Mouse (Mus musculus) CH12.LX (cell line): Measurements from ENCODE around the gene Abat. TPM values are rescaled to one million over a fixed set of nuclear protein-coding genes. Genes with fewer than 3 reads are reported as not detected.

Source experiments
- DNase-seq: peaks from one replicate; pipeline ENCODE4 v3.0.0-alpha.2; 2013; ENCODE audit errors: extremely low read depth
- H3K27ac ChIP-seq: 2 replicates; pipeline ENCODE4 v1.5.1; 2012; ENCODE audit warnings: low read depth, mild to moderate bottlenecking, control low read depth, moderate library complexity; ENCODE audit not compliant: insufficient read depth
- H3K27me3 ChIP-seq: replicated peaks from 2 replicates; pipeline ENCODE3; 2012; ENCODE audit warnings: inconsistent platforms
- H3K36me3 ChIP-seq, 2 experiments: replicated peaks in 1 of 2; 2 replicates each; pipeline versions ENCODE3 to v1.6.1; 2012; ENCODE audit warnings: inconsistent platforms in 1 of 2, low read length in 1 of 2, mild to moderate bottlenecking in 1 of 2, mixed read lengths in 1 of 2, moderate library complexity in 1 of 2; ENCODE audit not compliant: control insufficient read depth in 1 of 2, insufficient read depth in 1 of 2
- H3K4me1 ChIP-seq, 2 experiments: 2 replicates each; pipeline ENCODE4 v1.6.1; 2012; ENCODE audit warnings: inconsistent platforms in 1 of 2, moderate library complexity in 1 of 2; ENCODE audit not compliant: insufficient read depth in 2 of 2, control insufficient read depth in 1 of 2
- H3K4me2 ChIP-seq: 2 replicates; pipeline ENCODE4 v1.6.1; 2012; ENCODE audit warnings: low read depth, mild to moderate bottlenecking, control low read depth; ENCODE audit not compliant: poor library complexity, insufficient read depth, severe bottlenecking
- H3K4me3 ChIP-seq, 3 experiments: fragments of 150-350 bp in 1 of 3; sonication (generic) in 1 of 3; replicated peaks in 1 of 3; 2 replicates each; pipeline versions ENCODE3 to v1.5.1; 2011 to 2012; ENCODE audit warnings: low read depth in 2 of 3, low read length in 2 of 3, mild to moderate bottlenecking in 2 of 3, moderate library complexity in 2 of 3, control low read depth in 1 of 3, improper control_type of control experiment in 1 of 3, inconsistent platforms in 1 of 3, mixed read lengths in 1 of 3; ENCODE audit not compliant: poor library complexity in 1 of 3
- H3K79me2 ChIP-seq: replicated peaks from 2 replicates; pipeline ENCODE4 v1.6.1; 2012; ENCODE audit warnings: mild to moderate bottlenecking, moderate library complexity; ENCODE audit not compliant: control insufficient read depth, poor library complexity, insufficient read depth, severe bottlenecking; ENCODE audit errors: extremely low read depth
- H3K9ac ChIP-seq: 2 replicates; pipeline ENCODE4 v1.6.1; 2012; ENCODE audit warnings: low read depth, mild to moderate bottlenecking, control low read depth, moderate library complexity; ENCODE audit not compliant: insufficient read depth
- H3K9me3 ChIP-seq: replicated peaks from 2 replicates; pipeline ENCODE3; 2012; ENCODE audit warnings: low read length, inconsistent platforms, mixed read lengths
- CHD1 ChIP-seq: IDR thresholded peaks from 2 replicates; pipeline ENCODE4 v1.6.1; 2012; ENCODE audit warnings: low read depth, low read length, improper control_type of control experiment, inconsistent platforms
- CTCF ChIP-seq, 2 experiments: IDR thresholded peaks in 1 of 2; conservative IDR thresholded peaks in 1 of 2; 2 replicates each; pipeline ENCODE4 v1.5.1; 2011 to 2012; ENCODE audit warnings: low read depth in 2 of 2, low read length in 2 of 2, improper control_type of control experiment in 1 of 2, inconsistent platforms in 1 of 2, mild to moderate bottlenecking in 1 of 2, moderate library complexity in 1 of 2
- E2F4 ChIP-seq: IDR thresholded peaks from 2 replicates; pipeline ENCODE4 v1.6.1; 2011; ENCODE audit warnings: low read depth, low read length, improper control_type of control experiment; ENCODE audit not compliant: insufficient replicate concordance
- ETS1 ChIP-seq: conservative IDR thresholded peaks from 2 replicates; pipeline ENCODE4 v1.6.1; 2012; ENCODE audit warnings: low read depth, mild to moderate bottlenecking, inconsistent platforms, low read length, improper control_type of control experiment, moderate library complexity
- GABPA ChIP-seq: IDR thresholded peaks from 2 replicates; pipeline ENCODE4 v1.6.1; 2012; ENCODE audit warnings: low read depth, low read length, improper control_type of control experiment, inconsistent platforms; ENCODE audit not compliant: insufficient replicate concordance
- JUN ChIP-seq: IDR thresholded peaks from 2 replicates; pipeline ENCODE4 v1.6.1; 2011; ENCODE audit warnings: low read depth, mild to moderate bottlenecking, low read length, improper control_type of control experiment, moderate library complexity; ENCODE audit not compliant: insufficient read depth
- MAFK ChIP-seq: IDR thresholded peaks from 2 replicates; pipeline ENCODE4 v1.6.1; 2011; ENCODE audit warnings: low read length, improper control_type of control experiment; ENCODE audit not compliant: insufficient replicate concordance
- MAX ChIP-seq: IDR thresholded peaks from 2 replicates; pipeline ENCODE4 v1.6.1; 2011; ENCODE audit warnings: low read length, improper control_type of control experiment
- MEF2A ChIP-seq: IDR thresholded peaks from 2 replicates; pipeline ENCODE4 v1.6.1; 2014; ENCODE audit warnings: low read depth, mild to moderate bottlenecking, inconsistent platforms, low read length, improper control_type of control experiment, borderline replicate concordance
- MXI1 ChIP-seq: IDR thresholded peaks from 2 replicates; pipeline ENCODE4 v1.6.1; 2011; ENCODE audit warnings: mild to moderate bottlenecking, low read depth, low read length, improper control_type of control experiment
- MYC ChIP-seq: IDR thresholded peaks from 2 replicates; pipeline ENCODE4 v1.6.1; 2011; ENCODE audit warnings: low read depth, mild to moderate bottlenecking, improper control_type of control experiment, low read length
- POLR2AphosphoS2 ChIP-seq: IDR thresholded peaks from 2 replicates; pipeline ENCODE4 v1.6.1; 2011; ENCODE audit warnings: low read depth, low read length, improper control_type of control experiment
- RAD21 ChIP-seq: IDR thresholded peaks from 2 replicates; pipeline ENCODE4 v1.6.1; 2011; ENCODE audit warnings: low read depth, mild to moderate bottlenecking, low read length, improper control_type of control experiment, moderate library complexity
- TBP ChIP-seq: conservative IDR thresholded peaks from 2 replicates; pipeline ENCODE4 v1.6.1; 2011; ENCODE audit warnings: low read depth, low read length, improper control_type of control experiment
- TCF12 ChIP-seq: IDR thresholded peaks from 2 replicates; pipeline ENCODE4 v1.6.1; 2014; ENCODE audit warnings: low read depth, mild to moderate bottlenecking, inconsistent platforms, low read length, improper control_type of control experiment
- UBTF ChIP-seq: IDR thresholded peaks from 2 replicates; pipeline ENCODE4 v1.6.1; 2012; ENCODE audit warnings: low read depth, mild to moderate bottlenecking, inconsistent platforms, low read length, improper control_type of control experiment, moderate library complexity
- ZC3H11A ChIP-seq: IDR thresholded peaks from 2 replicates; pipeline ENCODE4 v1.6.1; 2012; ENCODE audit warnings: low read depth, mild to moderate bottlenecking, inconsistent platforms, low read length, improper control_type of control experiment
- ZKSCAN1 ChIP-seq: IDR thresholded peaks from 2 replicates; pipeline ENCODE4 v1.6.1; 2012; ENCODE audit warnings: low read depth, inconsistent platforms, low read length, improper control_type of control experiment, borderline replicate concordance
- ZMIZ1 ChIP-seq: IDR thresholded peaks from 2 replicates; pipeline ENCODE4 v1.6.1; 2012; ENCODE audit warnings: low read depth, mild to moderate bottlenecking, inconsistent platforms, low read length, improper control_type of control experiment
- dilution Hi-C: fragments of 300-500 bp; cut with MboI; formaldehyde crosslinking; loops from 2 replicates; pipeline ENCODE4 v1.14.3; 2020; ENCODE audit warnings: low sequenced_read_pairs; ENCODE audit not compliant: extremely low pct_unique_long_range_greater_than_20kb, extremely low pct_ligation_motif_present
- in situ Hi-C: fragments of 300-500 bp; cut with MboI; formaldehyde crosslinking; loops from 3 replicates; pipeline ENCODE4 v1.14.3; 2019; ENCODE audit warnings: low sequenced_read_pairs, low pct_ligation_motif_present, low pct_unique_long_range_greater_than_20kb, mixed read lengths
- polyA plus RNA-seq: library from polyadenylated mRNA; unstranded; fragments of >175 nt; gene quantifications from 2 replicates; pipeline ENCODE4 v1.2.1, GENCODE M21; 2012; ENCODE audit warnings: low read depth; ENCODE audit not compliant: insufficient read length
- total RNA-seq, 2 experiments: library from RNA; depleted of rRNA; stranded (reverse); fragments of 300-350 nt in 1 of 2; fragments of >200 nt in 1 of 2; gene quantifications; 2 replicates each; pipeline ENCODE4 v1.2.3; 2012 to 2014

Gene Abat
- total and polyA plus RNA-seq, 3 experiments = 0.17 TPM; not detected in 2

- Histone ChIP-seq H3K79me2 (no peaks in the 10 kb centered on the region), H3K4me2 (no peak overlapping the region), H3K36me3 (no peaks in the 10 kb centered on the region), H3K4me1 (no peaks in the 10 kb centered on the region), H3K4me3 (no peak overlapping the region), H3K9ac (no peak overlapping the region), H3K27me3 (peaks cover 79% of the 10 kb centered on the region), H3K27ac (no peak overlapping the region), H3K9me3 (no peaks in the 10 kb centered on the region)
- in situ Hi-C loops = no loop called here
- DNase-seq = no peak
- dilution Hi-C loops = no loop called here
- TF ChIP-seq ZC3H11A (no peak), MAX (no peak), JUN (no peak), RAD21 (no peak), E2F4 (no peak), ZKSCAN1 (no peak), ETS1 (no peak), MYC (no peak), UBTF (no peak), MEF2A (no peak)
These were observed 22.2 kb downstream of the Abat start for GRCm38 (mm10) chr16:8535411-8535810.

- dilution Hi-C loops = no loop called here
- no peak overlapping the region for H3K9ac ChIP-seq
- DNase-seq = no peak
- H3K9me3 ChIP-seq = no peaks in the 10 kb centered on the region
- no peak overlapping the region for H3K4me3 ChIP-seq
- H3K27ac ChIP-seq = no peak overlapping the region
- no peaks in the 10 kb centered on the region for H3K4me1 ChIP-seq
- H3K27me3 ChIP-seq = peaks cover 91% of the 10 kb centered on the region
- TF ChIP-seq GABPA (no peak), TCF12 (no peak), E2F4 (no peak), POLR2AphosphoS2 (no peak), CTCF (conservative IDR thresholded peaks at IDR 0.05 in 1 of 2, IDR thresholded peaks at IDR 0.05 in 1 of 2; ENCODE audit: low read depth in 2 of 2, low read length in 2 of 2) (no peak), ZMIZ1 (no peak), ZC3H11A (no peak), MXI1 (no peak), MAFK (no peak), MYC (no peak), TBP (no peak), CHD1 (no peak)
- TF ChIP-seq, all 38 proteins: peak for 0
- Histone ChIP-seq H3K79me2 (no peaks in the 10 kb centered on the region), H3K36me3 (no peaks in the 10 kb centered on the region), H3K4me2 (no peak overlapping the region)
- in situ Hi-C loops = no loop called here
These were observed 26.1 kb downstream of the Abat start for GRCm38 (mm10) chr16:8539150-8539865.
